ENCODE assay signal across 9 mouse cellular contexts in genomic region chr17:56302363-56302996, GRCm38 (mm10). TPM values are rescaled to one million over a fixed set of nuclear protein-coding genes. Genes with fewer than 3 reads are reported as not detected.
DNase-seq lines count a peak whose midpoint lies in the region; ATAC-seq and TF ChIP-seq lines count a peak whose summit lies in the region.
"Had no signal": no experiment of that assay in that cellular context is flagged by ENCODE, and none has a peak within 500 bp of the region (broad histone marks: within the 10 kb centered on the region; RNA-seq: fewer than 3 reads in every experiment).

No protein-coding gene starts in this region.

- peak overlapping the region; percentile 97 for H3K27ac ChIP-seq in lung, embryonic 14.5 days (ENCODE audit: low read depth)
- H3K27ac ChIP-seq in hindbrain, embryonic 15.5 days (replicated peaks), result no peak overlapping the region
- H3K27ac ChIP-seq in liver, embryonic 15.5 days (replicated peaks), result peak overlapping the region; percentile 95

- H3K4me2 ChIP-seq in lung, embryonic 14.5 days, result peak overlapping the region; percentile 99
- peak overlapping the region; percentile 80 for H3K4me2 ChIP-seq in hindbrain, embryonic 15.5 days
- H3K4me2 ChIP-seq in liver, embryonic 15.5 days, result peak overlapping the region; percentile 99

- peak overlapping the region; percentile 86 for H3K9ac ChIP-seq in lung, embryonic 14.5 days
- no peak overlapping the region for H3K9ac ChIP-seq in hindbrain, embryonic 15.5 days
- H3K9ac ChIP-seq in liver, embryonic 15.5 days, result peak overlapping the region; percentile 81

- no peaks in the 10 kb centered on the region for H3K27me3 ChIP-seq in lung, embryonic 14.5 days (ENCODE audit: insufficient read depth, low read length)
- no peaks in the 10 kb centered on the region for H3K27me3 ChIP-seq in hindbrain, embryonic 15.5 days
- H3K27me3 ChIP-seq in liver, embryonic 15.5 days, result no peaks in the 10 kb centered on the region

- H3K36me3 ChIP-seq in lung, embryonic 14.5 days (ENCODE audit: insufficient read depth), result peaks cover 26% of the 10 kb centered on the region
- H3K36me3 ChIP-seq in hindbrain, embryonic 15.5 days, result no peaks in the 10 kb centered on the region
- H3K36me3 ChIP-seq in liver, embryonic 15.5 days (replicated peaks), result peaks cover 27% of the 10 kb centered on the region

- TF ChIP-seq CTCF in lung, embryonic 14.5 days (IDR thresholded peaks at IDR 0.05; ENCODE audit: low read depth), result no peak

- H3K9me3 ChIP-seq in lung, embryonic 14.5 days (ENCODE audit: low read depth, low read length), result no peaks in the 10 kb centered on the region
- H3K9me3 ChIP-seq in hindbrain, embryonic 15.5 days, result no peaks in the 10 kb centered on the region
- H3K9me3 ChIP-seq in liver, embryonic 15.5 days (replicated peaks), result no peaks in the 10 kb centered on the region

- peak; percentile 48 for ATAC-seq in lung, embryonic 14.5 days (ENCODE audit: insufficient read depth)
- peak; percentile 3 for ATAC-seq in common myeloid progenitor, adult 5-6 weeks (replicated peaks; ENCODE audit: low read depth, poor library complexity, severe bottlenecking)
- ATAC-seq in hindbrain, embryonic 15.5 days (ENCODE audit: low FRiP score, low read depth), result peak; percentile 9; the same call in 1 of the 2 replicates
- peak; percentile 12 for ATAC-seq in liver, embryonic 15.5 days (ENCODE audit: insufficient read depth)
- no peak for ATAC-seq in CD4-positive, CD25-positive, alpha-beta regulatory T cell, adult 4 months

- H3K4me1 ChIP-seq in lung, embryonic 14.5 days (ENCODE audit: insufficient read depth), result peaks cover 13% of the 10 kb centered on the region; the same call in 1 of the 2 replicates
- H3K4me1 ChIP-seq in hindbrain, embryonic 15.5 days (replicated peaks), result peaks cover 17% of the 10 kb centered on the region
- peaks cover 52% of the 10 kb centered on the region for H3K4me1 ChIP-seq in liver, embryonic 15.5 days (replicated peaks)

- 26% methylated on average over 13 of the region's 13 CpGs for WGBS in lung, embryonic 14.5 days
- 24% methylated on average over 13 of the region's 13 CpGs for WGBS in hindbrain, embryonic 15.5 days
- 37% methylated on average over 13 of the region's 13 CpGs for WGBS in liver, embryonic 15.5 days (ENCODE audit: insufficient replicate concordance)

- peak; percentile 56 for DNase-seq in lung, embryonic 14.5 days
- no peak for DNase-seq in lung, postnatal 36 days
- no peak for DNase-seq in right cerebral cortex, postnatal 25 days
- no peak for DNase-seq in cerebellum, postnatal 36 days

- peak overlapping the region; percentile 84 for H3K4me3 ChIP-seq in lung, embryonic 14.5 days (ENCODE audit: low read depth, low read length)
- H3K4me3 ChIP-seq in hindbrain, embryonic 15.5 days, result no peak overlapping the region
- peak overlapping the region; percentile 83 for H3K4me3 ChIP-seq in liver, embryonic 15.5 days (replicated peaks)

RNA-seq across cellular contexts. Expression of gene Uhrf1, which starts 0.6 kb away (rescaled TPM):
- polyA plus RNA-seq in lung, embryonic 14.5 days (2014; fragmentation: Nextera tagmentation; extraction: Ambion mirVana), result 137 and 147 TPM in 2 replicates
- 142 and 165 TPM in 2 replicates for total RNA-seq in common myeloid progenitor, adult 5-6 weeks (2017)
- 29.7 and 31.9 TPM in 2 replicates for polyA plus RNA-seq in hindbrain, embryonic 15.5 days (2015; fragmentation: Nextera tagmentation; extraction: Ambion mirVana)
- polyA plus RNA-seq in liver, embryonic 15.5 days (2015; fragmentation: Nextera tagmentation; extraction: Ambion mirVana), result 96.8 and 109 TPM in 2 replicates
- 10 to 100 TPM in 1 of 2 experiments, 1 to 10 TPM in 1; 8.5 to 28.4 TPM for polyA plus RNA-seq in CD4-positive, CD25-positive, alpha-beta regulatory T cell, adult 4 months (2017; shearing (Covaris generic))

RNA-seq across cellular contexts. Expression of gene Arrdc5, which starts 2.4 kb away (rescaled TPM):
- not detected in 2 replicates for polyA plus RNA-seq in lung, embryonic 14.5 days (2014; fragmentation: Nextera tagmentation; extraction: Ambion mirVana)
- not detected in 2 replicates for total RNA-seq in common myeloid progenitor, adult 5-6 weeks (2017)
- polyA plus RNA-seq in hindbrain, embryonic 15.5 days (2015; fragmentation: Nextera tagmentation; extraction: Ambion mirVana), result not detected in 2 replicates
- not detected in 2 replicates for polyA plus RNA-seq in liver, embryonic 15.5 days (2015; fragmentation: Nextera tagmentation; extraction: Ambion mirVana)
- polyA plus RNA-seq in CD4-positive, CD25-positive, alpha-beta regulatory T cell, adult 4 months (2017; shearing (Covaris generic)), result not detected
- polyA plus RNA-seq: large intestine, adult 2 months had no signal

RNA-seq across cellular contexts. Expression of gene Plin3, which starts 9.8 kb away (rescaled TPM):
- 69.7 and 71.0 TPM in 2 replicates for polyA plus RNA-seq in lung, embryonic 14.5 days (2014; fragmentation: Nextera tagmentation; extraction: Ambion mirVana)
- total RNA-seq in common myeloid progenitor, adult 5-6 weeks (2017), result 8.7 and 11.6 TPM in 2 replicates
- 16.6 and 17.5 TPM in 2 replicates for polyA plus RNA-seq in hindbrain, embryonic 15.5 days (2015; fragmentation: Nextera tagmentation; extraction: Ambion mirVana)
- 33.3 and 36.0 TPM in 2 replicates for polyA plus RNA-seq in liver, embryonic 15.5 days (2015; fragmentation: Nextera tagmentation; extraction: Ambion mirVana)
- polyA plus RNA-seq in CD4-positive, CD25-positive, alpha-beta regulatory T cell, adult 4 months (2017; shearing (Covaris generic)), result 10 to 100 TPM; 31.8 to 32.1 TPM

RNA-seq across cellular contexts. Expression of gene Kdm4b, which starts 23.4 kb away (rescaled TPM):
- 31.3 and 36.7 TPM in 2 replicates for polyA plus RNA-seq in lung, embryonic 14.5 days (2014; fragmentation: Nextera tagmentation; extraction: Ambion mirVana)
- 7.2 and 17.0 TPM in 2 replicates for total RNA-seq in common myeloid progenitor, adult 5-6 weeks (2017)
- polyA plus RNA-seq in hindbrain, embryonic 15.5 days (2015; fragmentation: Nextera tagmentation; extraction: Ambion mirVana), result 71.5 and 73.7 TPM in 2 replicates
- 7.0 and 9.5 TPM in 2 replicates for polyA plus RNA-seq in liver, embryonic 15.5 days (2015; fragmentation: Nextera tagmentation; extraction: Ambion mirVana)
- 1 to 10 TPM; 5.3 to 7.0 TPM for polyA plus RNA-seq in CD4-positive, CD25-positive, alpha-beta regulatory T cell, adult 4 months (2017; shearing (Covaris generic))

RNA-seq across cellular contexts. Expression of gene Ticam1, which starts 25.9 kb away (rescaled TPM):
- polyA plus RNA-seq in lung, embryonic 14.5 days (2014; fragmentation: Nextera tagmentation; extraction: Ambion mirVana), result 4.5 and 4.9 TPM in 2 replicates
- total RNA-seq in common myeloid progenitor, adult 5-6 weeks (2017), result 4.1 and 4.6 TPM in 2 replicates
- polyA plus RNA-seq in hindbrain, embryonic 15.5 days (2015; fragmentation: Nextera tagmentation; extraction: Ambion mirVana), result 1.3 and 1.8 TPM in 2 replicates
- polyA plus RNA-seq in liver, embryonic 15.5 days (2015; fragmentation: Nextera tagmentation; extraction: Ambion mirVana), result 3.2 and 3.7 TPM in 2 replicates
- polyA plus RNA-seq in CD4-positive, CD25-positive, alpha-beta regulatory T cell, adult 4 months (2017; shearing (Covaris generic)), result 10 to 100 TPM in 1 of 2 experiments, 1 to 10 TPM in 1; 8.9 to 11.6 TPM
